Mouse (Mus musculus) embryonic fibroblast, embryonic 13.5 days (primary cell): ENCODE data around the gene Tmem221.

Source experiments
- CTCF ChIP-seq: IDR thresholded peaks from 2 replicates; pipeline ENCODE4 v1.5.1; 2011; ENCODE audit warnings: mild to moderate bottlenecking, control low read depth, low read length, moderate library complexity, borderline replicate concordance; ENCODE audit not compliant: insufficient read depth
- POLR2A ChIP-seq: IDR thresholded peaks from 2 replicates; pipeline ENCODE4 v1.6.1; 2011; ENCODE audit warnings: low read depth, mild to moderate bottlenecking, control low read depth, low read length, moderate library complexity

GRCm38 (mm10) chr8:71560765-71561164, 2.1 kb upstream of the Tmem221 start:
- TF ChIP-seq CTCF, result no peak
- TF ChIP-seq POLR2A, result no peak
